Mouse (Mus musculus) myocyte (in vitro differentiated cells): ENCODE measurements at regions not wholly inside any gene's neighbourhood (a gene's known extent, or its start where the extent isn't known, plus 50 kb on each side); places are given as distances from the start of the nearest gene placed in this dataset.
"Not testable (repeated sequence)": the region's sequence is repeated elsewhere in the genome, so short reads cannot be mapped to it uniquely, and the experiment has no call there.

Source experiments
- H3K27me3 ChIP-seq: one replicate; pipeline ENCODE4 v1.6.1; 2011; ENCODE audit not compliant: control insufficient read depth, insufficient read depth, insufficient read length
- H3K36me3 ChIP-seq: one replicate; pipeline ENCODE4 v1.6.1; 2011; ENCODE audit not compliant: control insufficient read depth, insufficient read depth
- H3K4me2 ChIP-seq: one replicate; pipeline ENCODE4 v1.6.1; 2011; ENCODE audit warnings: low read depth, control low read depth
- H3K4me3 ChIP-seq: one replicate; pipeline ENCODE4 v1.5.1; 2011; ENCODE audit warnings: mild to moderate bottlenecking, control low read depth, moderate library complexity
- H3K79me2 ChIP-seq: one replicate; pipeline ENCODE4 v1.6.1; 2011; ENCODE audit not compliant: control insufficient read depth, insufficient read depth
- H3ac ChIP-seq: one replicate; pipeline ENCODE4 v1.6.1; 2011; ENCODE audit not compliant: control insufficient read depth, insufficient read length

- not testable (repeated sequence) for H3K36me3 ChIP-seq, H3K27me3 ChIP-seq, H3K4me2 ChIP-seq, H3K79me2 ChIP-seq, H3K4me3 ChIP-seq, H3ac ChIP-seq
These were observed 777.7 kb upstream of the Olfr1507 start for GRCm38 (mm10) chr14:53273218-53273617.

GRCm38 (mm10) chr14:53267693-53268092, 772.1 kb upstream of the Olfr1507 start:
- not testable (repeated sequence) for H3K4me3 ChIP-seq, H3K4me2 ChIP-seq, H3K27me3 ChIP-seq, H3K79me2 ChIP-seq, H3ac ChIP-seq, H3K36me3 ChIP-seq

DNA sequence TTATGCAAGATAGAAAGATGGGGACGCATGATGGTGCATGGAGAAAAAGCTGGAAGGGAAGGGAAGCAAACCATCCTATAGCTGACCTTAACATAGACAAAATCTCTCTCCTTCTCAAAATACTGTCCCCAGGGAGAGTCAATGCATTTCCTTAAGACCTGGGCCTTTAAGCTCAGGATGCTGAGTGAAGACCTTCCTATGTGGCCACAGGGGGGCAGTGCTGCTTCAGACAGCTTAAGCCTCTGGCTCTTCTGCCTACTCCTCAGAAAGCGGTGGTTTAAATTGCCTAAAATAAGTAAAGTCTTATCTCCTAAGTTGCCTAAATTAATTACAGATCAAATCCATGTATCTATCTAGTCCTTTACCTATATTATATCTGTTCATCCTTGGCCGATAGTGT, 760.4 kb upstream of the Olfr1507 start:
- H3K36me3 ChIP-seq, H3ac ChIP-seq, H3K4me3 ChIP-seq, H3K79me2 ChIP-seq, H3K4me2 ChIP-seq, H3K27me3 ChIP-seq: not testable (repeated sequence)

DNA sequence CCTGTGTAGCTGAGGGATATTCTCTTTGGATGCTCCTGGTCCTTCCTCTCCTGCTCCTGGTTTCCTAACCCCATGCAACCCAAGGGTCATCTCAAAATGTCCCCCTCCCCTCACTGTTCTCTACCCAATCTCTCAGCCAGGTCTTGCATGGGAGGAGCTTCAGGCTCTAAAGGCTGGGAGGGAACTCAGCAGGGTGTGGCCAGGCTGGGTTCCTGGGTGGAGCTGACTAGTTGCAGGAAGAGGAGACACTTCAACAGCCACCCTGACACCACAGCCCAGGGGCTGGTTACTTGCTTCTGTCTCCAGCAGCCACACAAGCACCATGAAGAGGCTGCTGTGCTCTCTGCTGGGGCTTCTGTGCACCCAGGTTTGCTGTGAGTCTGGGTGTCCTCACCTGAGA, 757.9 kb upstream of the Olfr1507 start:
- not testable (repeated sequence) for H3K36me3 ChIP-seq, H3K4me2 ChIP-seq, H3K4me3 ChIP-seq, H3K79me2 ChIP-seq, H3ac ChIP-seq, H3K27me3 ChIP-seq

GRCm38 (mm10) chr14:53231142-53231541, 735.6 kb upstream of the Olfr1507 start:
- not testable (repeated sequence) for H3K36me3 ChIP-seq, H3K79me2 ChIP-seq, H3ac ChIP-seq, H3K4me2 ChIP-seq, H3K4me3 ChIP-seq, H3K27me3 ChIP-seq

DNA sequence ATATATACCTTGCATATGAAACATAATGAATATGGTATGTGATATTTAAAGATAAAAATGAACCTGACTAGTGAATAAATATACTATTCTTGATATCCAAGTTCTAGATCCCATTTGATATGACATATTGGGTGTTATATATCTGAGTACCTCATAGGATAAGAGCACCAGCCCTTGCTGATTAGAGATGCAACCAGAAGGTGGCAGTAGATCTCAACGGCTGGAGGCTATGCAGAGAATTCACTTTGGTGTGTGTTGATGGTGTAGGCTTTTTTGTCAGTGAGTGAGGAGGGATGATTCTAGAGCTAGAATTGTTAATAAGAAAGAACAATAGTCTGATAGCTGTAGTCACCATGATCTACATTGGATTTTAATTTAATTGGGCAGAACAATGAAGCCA, 729.2 kb upstream of the Olfr1507 start:
- H3K79me2 ChIP-seq, H3ac ChIP-seq, H3K4me3 ChIP-seq, H3K4me2 ChIP-seq, H3K27me3 ChIP-seq, H3K36me3 ChIP-seq: not testable (repeated sequence)

DNA sequence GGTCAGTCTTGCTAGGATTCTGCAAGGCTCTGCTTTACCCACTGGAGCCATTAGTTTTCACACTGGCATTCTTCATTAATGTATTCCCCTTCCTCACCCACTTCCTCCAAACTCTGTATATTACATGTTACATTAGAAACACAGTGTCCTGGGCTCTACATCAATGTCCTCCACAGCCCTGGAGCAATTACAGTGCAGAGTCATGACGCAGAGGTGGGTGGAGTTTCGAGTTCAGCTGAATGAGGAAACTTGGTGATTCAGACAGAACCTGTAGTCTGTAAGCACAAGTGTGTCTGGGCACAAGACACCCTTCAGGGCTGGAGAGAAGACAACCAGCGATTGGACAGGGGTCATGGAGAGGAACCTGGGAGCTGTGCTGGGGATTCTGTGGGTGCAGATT, 715.0 kb upstream of the Olfr1507 start:
- not testable (repeated sequence) for H3ac ChIP-seq, H3K27me3 ChIP-seq, H3K36me3 ChIP-seq, H3K4me2 ChIP-seq, H3K4me3 ChIP-seq, H3K79me2 ChIP-seq

GRCm38 (mm10) chr14:53209258-53209657, 713.7 kb upstream of the Olfr1507 start:
- not testable (repeated sequence) for H3K27me3 ChIP-seq, H3K4me2 ChIP-seq, H3K79me2 ChIP-seq, H3ac ChIP-seq, H3K4me3 ChIP-seq, H3K36me3 ChIP-seq

GRCm38 (mm10) chr14:53190931-53191330, 695.4 kb upstream of the Olfr1507 start:
- not testable (repeated sequence) for H3K36me3 ChIP-seq, H3ac ChIP-seq, H3K27me3 ChIP-seq, H3K4me2 ChIP-seq, H3K79me2 ChIP-seq, H3K4me3 ChIP-seq

GRCm38 (mm10) chr14:53174099-53174498, 678.5 kb upstream of the Olfr1507 start:
- H3K36me3 ChIP-seq, H3K79me2 ChIP-seq, H3ac ChIP-seq, H3K27me3 ChIP-seq, H3K4me2 ChIP-seq, H3K4me3 ChIP-seq: not testable (repeated sequence)

DNA sequence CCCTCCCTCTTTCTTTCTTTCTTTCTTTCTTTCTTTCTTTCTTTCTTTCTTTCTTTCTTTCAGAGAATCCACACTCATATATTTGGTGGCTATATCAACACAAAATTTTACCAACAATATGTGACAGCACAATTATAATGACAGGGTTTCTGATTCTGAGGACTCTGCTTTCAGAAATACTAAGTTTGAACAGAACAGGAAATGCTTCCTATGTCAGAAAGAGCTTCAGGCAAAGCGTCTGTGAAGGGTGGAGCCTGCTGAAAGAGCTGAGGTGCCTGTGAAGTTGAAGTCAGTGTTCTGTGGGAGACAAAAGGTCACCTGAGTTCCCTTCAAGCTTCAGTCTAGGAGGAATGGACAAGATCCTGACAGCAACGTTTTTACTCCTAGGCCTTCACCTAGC, 670.8 kb upstream of the Olfr1507 start:
- not testable (repeated sequence) for H3ac ChIP-seq, H3K4me2 ChIP-seq, H3K27me3 ChIP-seq, H3K4me3 ChIP-seq, H3K36me3 ChIP-seq, H3K79me2 ChIP-seq

DNA sequence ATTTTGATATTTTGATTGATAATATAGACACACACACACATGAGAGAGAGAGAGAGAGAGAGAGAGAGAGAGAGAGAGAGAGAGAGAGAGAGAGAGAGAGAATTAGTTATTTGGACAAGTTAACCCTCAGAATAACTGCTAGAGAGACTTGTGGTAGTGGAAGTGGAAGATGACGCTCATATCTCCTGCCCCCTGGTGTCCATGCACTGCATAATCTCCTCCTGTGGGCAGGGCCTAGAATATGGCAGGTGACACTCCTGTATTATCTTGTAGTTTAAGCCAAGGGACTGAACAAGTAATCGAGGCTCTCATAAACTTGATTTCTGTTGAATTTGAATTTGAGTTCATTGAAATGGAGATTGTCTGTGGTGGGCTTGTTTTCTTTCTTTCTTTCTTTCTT, 663.5 kb upstream of the Olfr1507 start:
- not testable (repeated sequence) for H3K4me3 ChIP-seq, H3K79me2 ChIP-seq, H3ac ChIP-seq, H3K27me3 ChIP-seq, H3K36me3 ChIP-seq, H3K4me2 ChIP-seq

GRCm38 (mm10) chr14:53134783-53135182, 639.2 kb upstream of the Olfr1507 start:
- H3K4me2 ChIP-seq, H3K79me2 ChIP-seq, H3ac ChIP-seq, H3K4me3 ChIP-seq, H3K27me3 ChIP-seq, H3K36me3 ChIP-seq: not testable (repeated sequence)

DNA sequence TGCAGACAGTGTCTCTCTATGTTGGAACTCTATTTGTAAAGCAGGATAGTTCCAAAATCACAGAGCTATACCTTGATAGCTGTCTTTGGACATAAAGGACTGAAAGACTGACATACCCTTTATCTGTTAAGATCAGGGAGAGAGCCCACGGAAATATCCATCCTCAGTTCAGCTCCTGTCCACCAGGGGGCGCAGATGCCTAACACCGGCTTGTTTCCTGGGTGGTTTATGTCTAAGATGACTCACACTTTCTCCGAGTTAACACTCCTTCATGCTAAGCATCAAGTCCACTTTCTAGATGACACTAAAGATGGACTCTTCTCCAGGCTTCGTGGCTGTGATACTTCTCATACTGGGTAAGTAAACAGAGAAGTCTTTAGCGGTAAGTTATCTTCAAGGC, 636.8 kb upstream of the Olfr1507 start:
- not testable (repeated sequence) for H3K4me3 ChIP-seq, H3K27me3 ChIP-seq, H3ac ChIP-seq, H3K36me3 ChIP-seq, H3K79me2 ChIP-seq, H3K4me2 ChIP-seq
